Mouse (Mus musculus) erythroblast, embryonic 14.5 days (primary cell): Measurements from ENCODE around the gene Cyp2c39.

Source experiments
- GATA1 ChIP-seq: IDR thresholded peaks from 2 replicates; pipeline ENCODE4 v1.6.1; 2012; ENCODE audit warnings: low read length, inconsistent platforms, mixed read lengths
- TAL1 ChIP-seq: IDR thresholded peaks from 3 replicates; pipeline ENCODE4 v1.6.1; 2012; ENCODE audit warnings: low read length, inconsistent platforms, mixed read lengths

DNA sequence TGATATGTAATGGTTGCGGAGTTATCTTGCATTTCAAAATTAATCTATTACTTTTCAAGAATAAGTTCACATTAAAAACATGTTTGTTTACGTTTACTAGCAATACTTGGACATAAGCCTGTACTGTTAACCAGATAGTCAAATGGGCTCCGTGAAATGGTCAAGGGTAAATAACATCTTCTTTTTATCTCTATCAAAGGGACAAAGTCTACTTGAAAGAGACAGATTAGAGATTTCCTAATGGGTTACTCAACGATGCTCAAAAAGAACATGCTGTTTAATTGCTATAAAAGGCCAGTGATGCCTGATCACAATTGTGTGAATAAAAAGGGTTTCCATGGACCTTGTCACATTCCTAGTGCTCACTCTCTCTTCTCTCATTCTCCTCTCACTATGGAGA lies at the start of gene Cyp2c39:
- TF ChIP-seq GATA1 (no peak), TAL1 (no peak)
